Mouse (Mus musculus) left cerebral cortex, adult 2 months (tissue): ENCODE measurements around the gene Birc5. TPM values are rescaled to one million over a fixed set of nuclear protein-coding genes. Genes with fewer than 3 reads are reported as not detected.
"Not testable (repeated sequence)": the region's sequence is repeated elsewhere in the genome, so short reads cannot be mapped to it uniquely, and the experiment has no call there.

Experiments used
- DNase-seq, 2 experiments: peaks; one replicate each; pipeline ENCODE4 v3.0.0; 2021 to 2022; ENCODE audit warnings: low spot score in 2 of 2, mixed read lengths in 1 of 2; ENCODE audit errors: extremely low spot score in 1 of 2
- H3K27ac ChIP-seq: fragments of 200-600 bp; 2 replicates; pipeline ENCODE4 v1.8.1; 2022
- H3K4me3 ChIP-seq: fragments of 200-600 bp; 2 replicates; pipeline ENCODE4 v1.8.1; 2022
- CTCF ChIP-seq: fragments of 200-600 bp; IDR thresholded peaks from 2 replicates; pipeline ENCODE4 v1.8.1; 2022; ENCODE audit warnings: antibody characterized with exemption, mild to moderate bottlenecking, moderate library complexity
- intact Hi-C: fragments of 180-260 bp; cut with DNase I; formaldehyde crosslinking; loops from one replicate; pipeline ENCODE4 v1.15.1; 2025
- total RNA-seq, 2 experiments: library from RNA; stranded (reverse); gene quantifications; 2 replicates each; pipeline ENCODE4 v1.2.3; 2021

The Birc5 gene
- total RNA-seq, 2 experiments from 2014 or later: 0.95 to 1.3 TPM

- TF ChIP-seq CTCF: no peak
- intact Hi-C loops: loop anchor here (5.0 kb wide), 1 partner anchor 591 kb away; no protein-coding TSS in a partner anchor
- no peak overlapping the region for H3K4me3 ChIP-seq
- no peak overlapping the region; the same call in 1 of the 2 replicates for H3K27ac ChIP-seq
- DNase-seq: no peak
Measured at GRCm38 (mm10) chr11:117828149-117828887, 20.7 kb upstream of the Birc5 start.

GRCm38 (mm10) chr11:117828888-117829604 is 20.0 kb upstream of the Birc5 start:
- Histone ChIP-seq H3K27ac (peak overlapping the region; percentile 5; the same call in 1 of the 2 replicates), H3K4me3 (no peak overlapping the region)
- DNase-seq: no peak
- intact Hi-C loops: loop anchor here (5.0 kb wide), 1 partner anchor 592 kb away; no protein-coding TSS in a partner anchor
- TF ChIP-seq CTCF: no peak

GRCm38 (mm10) chr11:117829671-117830215 is 19.3 kb upstream of the Birc5 start:
- intact Hi-C loops: loop anchor here (5.0 kb wide), 1 partner anchor 592 kb away; no protein-coding TSS in a partner anchor
- Histone ChIP-seq H3K27ac (peak overlapping the region; percentile 5; the same call in 1 of the 2 replicates), H3K4me3 (no peak overlapping the region)
- TF ChIP-seq CTCF: no peak
- no peak for DNase-seq

GRCm38 (mm10) chr11:117830401-117830800 is 18.6 kb upstream of the Birc5 start:
- DNase-seq: no peak

GRCm38 (mm10) chr11:117832086-117832969 is 16.7 kb upstream of the Birc5 start:
- DNase-seq: peak; percentile 69 to 76
- Histone ChIP-seq H3K27ac (no peak overlapping the region), H3K4me3 (peak overlapping the region; percentile 39)
- intact Hi-C loops: no loop called here
- TF ChIP-seq CTCF: peak; percentile 74

More at GRCm38 (mm10) chr11:117830401-117830800, 18.6 kb upstream of the Birc5 start:
- Histone ChIP-seq H3K27ac (no peak overlapping the region), H3K4me3 (no peak overlapping the region)
- intact Hi-C loops: no loop called here
- TF ChIP-seq CTCF: no peak

GRCm38 (mm10) chr11:117833509-117833908 is 15.5 kb upstream of the Birc5 start:
- H3K27ac ChIP-seq, intact Hi-C loops, DNase-seq, H3K4me3 ChIP-seq: not testable (repeated sequence)

GRCm38 (mm10) chr11:117834086-117834485 is 15.0 kb upstream of the Birc5 start:
- no peak for TF ChIP-seq CTCF
- no peak overlapping the region for H3K27ac ChIP-seq
- no peak overlapping the region for H3K4me3 ChIP-seq
- intact Hi-C loops: no loop called here
- no peak for DNase-seq

GRCm38 (mm10) chr11:117836306-117836705 is 12.7 kb upstream of the Birc5 start:
- no peak overlapping the region for H3K27ac ChIP-seq
- no peak for TF ChIP-seq CTCF
- peak; percentile 51 to 63 for DNase-seq
- H3K4me3 ChIP-seq: no peak overlapping the region
- intact Hi-C loops: no loop called here

GRCm38 (mm10) chr11:117838572-117838971 is 10.5 kb upstream of the Birc5 start:
- no peak overlapping the region for H3K27ac ChIP-seq
- TF ChIP-seq CTCF: no peak
- intact Hi-C loops: no loop called here
- H3K4me3 ChIP-seq: no peak overlapping the region
- no peak for DNase-seq

GRCm38 (mm10) chr11:117839021-117839420 is 10.0 kb upstream of the Birc5 start:
- TF ChIP-seq CTCF: no peak
- H3K27ac ChIP-seq: no peak overlapping the region
- no peak for DNase-seq
- intact Hi-C loops: no loop called here
- H3K4me3 ChIP-seq: no peak overlapping the region

GRCm38 (mm10) chr11:117840910-117841309 is 8.1 kb upstream of the Birc5 start:
- DNase-seq: no peak
- no peak for TF ChIP-seq CTCF
- Histone ChIP-seq H3K4me3 (no peak overlapping the region), H3K27ac (no peak overlapping the region)
- intact Hi-C loops: no loop called here
